Mouse (Mus musculus) T-helper 17 cell (primary cell): ENCODE data around the gene Trim9.

ENCODE experiments used
- in situ Hi-C, 2 experiments: fragments of 300-600 bp; cut with MboI, MseI; formaldehyde crosslinking; loops; 1 replicate in 1 of 2; 2 replicates in 1 of 2; pipeline ENCODE4 v1.15.1; 2025; ENCODE audit warnings: high pct_unique_total_duplicates in 2 of 2

Trim9 gene

DNA sequence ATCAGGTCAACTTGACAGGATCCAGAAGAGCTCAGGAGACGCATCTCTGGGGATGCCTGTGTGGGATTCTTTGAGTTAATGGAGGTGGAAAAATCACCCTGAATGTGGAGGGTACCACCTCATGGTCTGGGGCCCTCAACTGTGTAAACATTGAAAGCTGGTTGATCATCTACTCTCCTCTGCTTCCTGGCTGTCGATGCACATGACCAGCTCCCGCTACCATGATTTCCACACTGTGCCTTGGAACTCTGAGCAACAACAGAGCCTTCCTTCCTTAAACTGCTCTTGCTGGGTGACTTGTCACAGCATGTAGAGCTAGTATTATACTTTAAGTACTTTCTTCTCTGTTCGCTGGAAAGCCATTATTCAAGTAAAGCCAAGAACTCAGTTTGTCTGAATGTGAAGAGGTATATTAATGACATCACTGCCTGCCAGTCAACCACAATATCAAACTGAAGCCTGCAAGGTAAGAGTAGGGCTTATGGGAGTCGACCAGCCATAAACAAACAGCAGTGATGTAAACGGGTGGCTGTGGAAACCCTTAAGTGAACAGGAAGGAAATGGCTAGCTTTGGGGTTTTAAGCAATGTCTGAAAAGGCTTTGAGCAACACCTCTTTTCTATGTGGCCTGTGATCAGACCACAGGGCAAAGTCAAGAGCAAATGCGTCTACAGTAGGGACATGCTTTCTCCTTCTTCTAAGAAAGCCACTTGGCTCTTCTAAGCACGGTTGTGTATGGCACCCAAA, 128.4 kb downstream of the Trim9 start:
- in situ Hi-C loops = no loop called here

- in situ Hi-C loops = no loop called here
These were observed 131.1 kb downstream of the Trim9 start for GRCm38 (mm10) chr12:70216229-70216800.

DNA sequence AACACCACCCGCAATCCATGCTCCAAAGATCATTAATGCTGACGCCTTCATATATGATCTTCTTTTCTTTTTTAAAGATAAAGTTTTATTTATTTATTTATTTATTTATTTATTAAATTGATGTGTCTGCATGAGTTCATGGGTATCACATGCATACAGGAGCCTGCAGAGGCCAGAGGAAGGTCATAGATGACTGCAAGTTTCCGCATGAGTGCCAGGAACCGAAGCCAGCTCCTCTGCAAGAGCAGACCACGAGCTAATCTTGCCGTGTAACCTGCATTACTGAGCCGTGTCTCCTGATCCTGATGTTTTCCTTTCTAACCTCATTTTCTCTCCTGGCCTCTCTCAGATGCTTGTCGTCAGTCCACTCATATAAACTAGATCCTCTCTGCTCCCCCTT, 133.1 kb downstream of the Trim9 start:
- in situ Hi-C loops = no loop called here

DNA sequence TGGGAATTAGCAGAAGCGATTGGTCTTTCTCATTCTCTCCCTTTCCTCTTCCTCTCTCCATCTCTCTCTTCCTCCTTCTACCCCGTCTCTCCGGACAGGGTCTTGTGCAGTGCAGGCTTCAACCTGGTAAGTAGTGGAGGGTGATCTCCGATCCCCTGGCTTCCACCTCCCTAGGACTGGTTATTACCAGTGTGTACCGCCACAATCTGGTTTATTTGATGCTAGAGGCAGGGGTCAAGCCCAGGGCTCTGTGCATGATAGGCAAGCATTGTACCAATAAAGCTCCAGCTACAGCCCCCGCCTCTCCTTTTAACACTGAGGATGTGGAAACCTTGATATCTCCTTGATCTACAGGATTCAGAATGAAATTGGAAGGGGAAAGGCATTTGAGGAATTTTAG, 133.8 kb downstream of the Trim9 start:
- in situ Hi-C loops = no loop called here

DNA sequence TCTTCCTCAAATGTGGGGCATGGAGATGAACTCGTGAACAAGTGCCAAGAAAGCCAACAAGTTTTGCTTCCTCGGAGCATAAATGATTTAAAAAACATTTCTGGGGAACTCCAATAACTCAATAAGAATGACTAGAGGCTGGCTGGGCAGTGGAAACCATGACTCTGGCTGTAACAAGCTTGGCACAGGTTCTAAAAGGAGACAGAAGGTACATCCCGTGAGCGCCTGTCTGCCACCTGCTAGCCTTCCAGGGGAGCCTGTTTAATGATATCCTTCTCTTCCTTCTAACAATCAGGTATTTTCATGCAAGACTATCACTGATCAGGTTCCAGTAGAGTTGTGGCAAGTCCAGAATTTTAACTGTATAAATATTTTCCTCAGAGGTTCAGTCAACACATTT, 134.9 kb downstream of the Trim9 start:
- in situ Hi-C loops = no loop called here

DNA sequence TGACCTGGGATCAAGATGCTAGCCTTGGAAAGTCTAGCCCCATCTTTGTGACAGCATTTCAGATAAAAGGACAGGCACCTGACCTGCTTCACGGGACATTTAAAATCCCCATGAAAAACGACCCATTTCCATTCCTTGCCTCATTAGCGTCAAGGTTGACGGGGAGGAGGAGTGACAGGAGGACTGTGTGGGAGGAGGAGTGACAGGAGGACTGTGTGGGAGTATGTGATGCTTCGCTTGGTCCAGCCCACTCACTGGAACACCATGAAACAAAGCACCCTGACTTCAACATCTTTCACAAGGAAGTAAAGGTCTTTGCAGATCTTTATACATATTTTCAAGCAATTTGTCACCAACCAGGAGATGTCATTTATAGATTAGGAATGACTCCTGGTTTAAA, 139.2 kb downstream of the Trim9 start:
- in situ Hi-C loops = no loop called here

DNA sequence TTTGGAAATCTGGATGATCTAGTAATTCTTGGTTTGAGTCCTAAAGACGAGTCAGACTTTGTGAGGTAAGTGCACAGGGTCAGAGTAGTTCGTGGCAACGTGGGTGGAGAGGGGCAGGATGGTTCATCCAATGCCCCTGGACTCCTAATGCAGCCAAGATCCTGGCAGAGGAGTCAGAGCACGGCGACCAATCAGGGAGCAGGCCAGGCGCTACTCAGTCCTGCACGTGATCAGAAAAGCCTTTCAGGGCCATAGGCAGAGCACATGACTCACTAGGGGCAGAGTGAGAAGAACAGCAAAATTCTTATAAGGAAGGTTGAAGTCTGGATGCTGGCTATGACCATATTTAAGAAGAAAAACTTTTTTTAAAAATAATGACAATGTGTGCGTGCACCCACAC, 143.0 kb downstream of the Trim9 start:
- in situ Hi-C loops = no loop called here

- in situ Hi-C loops = no loop called here
These were observed 145.4 kb downstream of the Trim9 start for GRCm38 (mm10) chr12:70201926-70202529.

GRCm38 (mm10) chr12:70196341-70196740, 151.1 kb downstream of the Trim9 start:
- in situ Hi-C loops = no loop called here

DNA sequence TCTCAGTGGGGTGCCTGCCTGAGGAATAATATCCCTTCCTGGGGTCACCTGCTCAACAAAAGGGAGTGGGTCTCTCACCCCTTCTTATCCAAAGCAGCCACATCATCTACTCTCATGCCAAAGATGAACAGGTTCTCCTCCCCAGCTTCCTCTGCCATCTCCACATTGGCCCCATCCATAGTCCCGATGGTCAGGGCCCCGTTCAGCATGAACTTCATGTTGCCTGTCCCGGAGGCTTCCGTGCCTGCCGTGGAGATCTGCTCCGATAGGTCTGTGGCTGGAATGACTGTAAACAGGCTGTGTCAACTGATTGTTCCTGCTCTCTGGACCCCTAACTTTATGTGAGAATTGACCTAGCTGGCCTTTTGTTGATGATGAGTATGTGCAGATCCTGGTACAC, 152.0 kb downstream of the Trim9 start:
- in situ Hi-C loops = no loop called here
